Mouse (Mus musculus) thymus, adult 2 months (tissue): ENCODE results near the gene Olfr294. TPM values are rescaled to one million over a fixed set of nuclear protein-coding genes. Genes with fewer than 3 reads are reported as not detected.

Source experiments
- DNase-seq: peaks from one replicate; pipeline ENCODE4 v3.0.0; 2021
- H3K27ac ChIP-seq: fragments of 200-500 bp; 2 replicates; pipeline ENCODE4 v1.5.1; 2012; ENCODE audit warnings: low read length, control low read depth; ENCODE audit not compliant: control insufficient read depth, insufficient read depth
- H3K27me3 ChIP-seq: fragments of 200-500 bp; 2 replicates; pipeline ENCODE4 v1.6.1; 2012; ENCODE audit warnings: mild to moderate bottlenecking, low read length, moderate library complexity, mixed read lengths; ENCODE audit not compliant: control insufficient read depth, insufficient read depth
- H3K36me3 ChIP-seq: fragments of 200-500 bp; 2 replicates; pipeline ENCODE4 v1.6.1; 2012; ENCODE audit warnings: mild to moderate bottlenecking, low read length, moderate library complexity; ENCODE audit not compliant: control insufficient read depth, insufficient read depth
- H3K4me1 ChIP-seq: fragments of 200-500 bp; replicated peaks from 2 replicates; pipeline ENCODE4 v1.6.1; 2012; ENCODE audit warnings: low read length; ENCODE audit not compliant: control insufficient read depth, insufficient read depth
- H3K4me3 ChIP-seq: fragments of 200-500 bp; 2 replicates; pipeline ENCODE4 v1.5.1; 2012; ENCODE audit warnings: mild to moderate bottlenecking, low read length, control low read depth, moderate library complexity; ENCODE audit not compliant: control insufficient read depth, insufficient read depth
- CTCF ChIP-seq: fragments of 200-500 bp; IDR thresholded peaks from 2 replicates; pipeline ENCODE4 v1.5.1; 2012; ENCODE audit warnings: mild to moderate bottlenecking, control low read depth, low read length, moderate library complexity, borderline replicate concordance; ENCODE audit not compliant: control insufficient read depth, poor library complexity, insufficient read depth; ENCODE audit errors: extremely low read depth
- POLR2A ChIP-seq: fragments of 200-500 bp; IDR thresholded peaks from 2 replicates; pipeline ENCODE4 v1.6.1; 2012; ENCODE audit warnings: mild to moderate bottlenecking, low read length, control low read depth, moderate library complexity; ENCODE audit not compliant: control insufficient read depth, poor library complexity, insufficient read depth; ENCODE audit errors: extremely low read depth
- WGBS: fragments of 180-500 bp; shearing (Covaris S2); methylation state at CpG from one replicate; pipeline ENCODE4 v1.1.7; 2018; 5-methylcytosine and 5-hydroxymethylcytosine counted together
- polyA plus RNA-seq: library from polyadenylated mRNA; depleted of rRNA; stranded (reverse); fragments of >200 nt; gene quantifications from 2 replicates; pipeline ENCODE4 v1.2.3, GENCODE M21; 2012; rRNA removed

The Olfr294 gene
- not detected in 2 replicates for polyA plus RNA-seq

GRCm38 (mm10) chr7:86616543-86616942 lies at the start of gene Olfr294:
TSS of gene Olfr294 (minus strand) at chr7:86616643.
- no peak for DNase-seq
- no peak for TF ChIP-seq POLR2A
- H3K27me3 ChIP-seq, result no peaks in the 10 kb centered on the region
- H3K4me1 ChIP-seq, result no peaks in the 10 kb centered on the region
- H3K4me3 ChIP-seq, result no peak within 1 kb of the TSS
- H3K36me3 ChIP-seq, result no peaks in the 10 kb centered on the region
- WGBS, result 54% methylated on average over 2 of the region's 2 CpGs
- H3K27ac ChIP-seq, result no peak within 1 kb of the TSS

GRCm38 (mm10) chr7:86648761-86649160 lies 32.3 kb upstream of the Olfr294 start, which contains the start of gene Olfr293:
TSS of gene Olfr293 (plus strand) at chr7:86649061.
- H3K27ac ChIP-seq, result no peak within 1 kb of the TSS
- TF ChIP-seq POLR2A (no peak), CTCF (no peak)
- no peaks in the 10 kb centered on the region for H3K27me3 ChIP-seq
- no peaks in the 10 kb centered on the region for H3K36me3 ChIP-seq
- no peaks in the 10 kb centered on the region for H3K4me1 ChIP-seq
- H3K4me3 ChIP-seq, result no peak within 1 kb of the TSS
- no peak for DNase-seq
- WGBS, result 95% methylated on average over 4 of the region's 4 CpGs

- Histone ChIP-seq H3K4me3 (no peak within 1 kb of the TSS), H3K27me3 (no peaks in the 10 kb centered on the region), H3K4me1 (no peaks in the 10 kb centered on the region), H3K27ac (no peak within 1 kb of the TSS), H3K36me3 (no peaks in the 10 kb centered on the region)
- no peak for DNase-seq
- 88% methylated on average over 2 of the region's 2 CpGs for WGBS
- TF ChIP-seq POLR2A (no peak), CTCF (no peak)
These were observed 32.9 kb downstream of the Olfr294 start, which contains the start of gene Olfr295 for GRCm38 (mm10) chr7:86583562-86583961. TSS of gene Olfr295 (plus strand) at chr7:86583862.

Other genes with a start within 250 kb of the Olfr294 start
- gene Olfr305, start 249.7 kb downstream of the Olfr294 start, polyA plus RNA-seq, result not detected in 2 replicates
- not detected in 2 replicates for gene Olfr304, start 230.0 kb downstream of the Olfr294 start, polyA plus RNA-seq
- not detected in 2 replicates for gene Olfr303, start 218.9 kb downstream of the Olfr294 start, polyA plus RNA-seq
- gene Olfr301, start 212.8 kb downstream of the Olfr294 start, polyA plus RNA-seq, result not detected in 2 replicates
- not detected in 2 replicates for gene Olfr299, start 156.7 kb downstream of the Olfr294 start, polyA plus RNA-seq
- gene Olfr298, start 124.2 kb downstream of the Olfr294 start, polyA plus RNA-seq, result not detected in 2 replicates
- gene Olfr297, start 96.7 kb downstream of the Olfr294 start, polyA plus RNA-seq, result not detected in 2 replicates
- not detected in 2 replicates for gene Olfr295, start 32.8 kb downstream of the Olfr294 start, polyA plus RNA-seq
- not detected in 2 replicates for gene Olfr293, start 32.4 kb upstream of the Olfr294 start, polyA plus RNA-seq
- gene Olfr292, start 71.7 kb upstream of the Olfr294 start, polyA plus RNA-seq, result not detected in 2 replicates
- 0.04 and 0.17 TPM in 2 replicates for gene Folh1, start 159.3 kb upstream of the Olfr294 start, polyA plus RNA-seq
- gene Vmn2r77, start 178.4 kb upstream of the Olfr294 start, polyA plus RNA-seq, result not detected in 2 replicates